Mouse (Mus musculus) myocyte (in vitro differentiated cells): Measurements from ENCODE around the gene Galnt14.

Experiments used
- POLR2A ChIP-seq: IDR thresholded peaks from one replicate; pipeline ENCODE4 v1.6.1; 2011; ENCODE audit warnings: low read depth, mild to moderate bottlenecking, control low read depth, moderate library complexity; ENCODE audit not compliant: insufficient read length
- POLR2AphosphoS2 ChIP-seq: IDR thresholded peaks from one replicate; pipeline ENCODE4 v1.6.1; 2011; ENCODE audit warnings: low read depth, control low read depth; ENCODE audit not compliant: insufficient read length
- REST ChIP-seq: IDR thresholded peaks from one replicate; pipeline ENCODE4 v1.6.1; 2011; ENCODE audit warnings: mild to moderate bottlenecking, control low read depth, moderate library complexity; ENCODE audit not compliant: insufficient read depth, insufficient read length
- SRF ChIP-seq: IDR thresholded peaks from one replicate; pipeline ENCODE4 v1.6.1; 2011; ENCODE audit warnings: low read depth; ENCODE audit not compliant: control insufficient read depth, insufficient read length

GRCm38 (mm10) chr17:73519350-73519749 is 190.9 kb downstream of the Galnt14 start:
- no peak for TF ChIP-seq REST
- no peak for TF ChIP-seq POLR2A
- no peak for TF ChIP-seq POLR2AphosphoS2
- TF ChIP-seq SRF = no peak
